Mouse (Mus musculus): Measurements from ENCODE around the gene Ifi27l2a. TPM values are rescaled to one million over a fixed set of nuclear protein-coding genes. Genes with fewer than 3 reads are reported as not detected.

Ifi27l2a gene
- polyA plus RNA-seq, 1 experiment from 2014 or later: 0.70 TPM

- ATAC-seq (replicated peaks; ENCODE audit: insufficient number of reproducible peaks, low FRiP score, low TSS enrichment, low read depth): no peak; the same call in 1 of the 2 replicates
- no peak for DNase-seq (ENCODE audit: low spot score)
- Histone ChIP-seq H3K36me3 (replicated peaks; ENCODE audit: control insufficient read depth, insufficient read depth, low read depth, low read length) (no peaks in the 10 kb centered on the region; the same call in 1 of the 2 replicates), H3K27me3 (ENCODE audit: control insufficient read depth, insufficient read depth, low read length) (no peaks in the 10 kb centered on the region), H3K4me2 (ENCODE audit: low read depth, low read length) (peak overlapping the region; percentile 67), H3K4me3 (ENCODE audit: low read depth, low read length) (peak overlapping the region; percentile 96), H3K4me1 (ENCODE audit: control insufficient read depth, insufficient read depth, low read length) (no peaks in the 10 kb centered on the region), H3K9me3 (replicated peaks; ENCODE audit: control insufficient read depth, low read length) (no peaks in the 10 kb centered on the region), H3K27ac (replicated peaks; ENCODE audit: low read depth, low read length) (no peak overlapping the region), H3K9ac (replicated peaks; ENCODE audit: low read length) (peak overlapping the region; percentile 86)
- WGBS: 10% methylated on average over 33 of the region's 33 CpGs
Observed at GRCm38 (mm10) chr12:103425016-103425728, 18.3 kb downstream of the Ifi27l2a start.

GRCm38 (mm10) chr12:103408144-103408543 lies 35.3 kb downstream of the Ifi27l2a start:
- DNase-seq (ENCODE audit: low spot score) (no peak), ATAC-seq (replicated peaks; ENCODE audit: insufficient number of reproducible peaks, low FRiP score, low TSS enrichment, low read depth) (no peak)
- H3K9ac ChIP-seq (replicated peaks; ENCODE audit: low read length): no peak overlapping the region
- no peak overlapping the region for H3K4me3 ChIP-seq (ENCODE audit: low read depth, low read length)
- no peak overlapping the region for H3K4me2 ChIP-seq (ENCODE audit: low read depth, low read length)
- H3K9me3 ChIP-seq (replicated peaks; ENCODE audit: control insufficient read depth, low read length): no peaks in the 10 kb centered on the region
- WGBS: 94% methylated on average over 10 of the region's 10 CpGs
- no peaks in the 10 kb centered on the region for H3K27me3 ChIP-seq (ENCODE audit: control insufficient read depth, insufficient read depth, low read length)
- H3K36me3 ChIP-seq (replicated peaks; ENCODE audit: control insufficient read depth, insufficient read depth, low read depth, low read length): peaks cover 3% of the 10 kb centered on the region
- no peaks in the 10 kb centered on the region for H3K4me1 ChIP-seq (ENCODE audit: control insufficient read depth, insufficient read depth, low read length)
- no peak overlapping the region for H3K27ac ChIP-seq (replicated peaks; ENCODE audit: low read depth, low read length)

GRCm38 (mm10) chr12:103407720-103408119 lies 35.8 kb downstream of the Ifi27l2a start, which contains the start of gene 9330161L09Rik:
Gene 9330161L09Rik (minus strand): TSS chr12:103407820.
- Histone ChIP-seq H3K27me3 (ENCODE audit: control insufficient read depth, insufficient read depth, low read length) (no peaks in the 10 kb centered on the region), H3K27ac (replicated peaks; ENCODE audit: low read depth, low read length) (no peak within 1 kb of the TSS), H3K9ac (replicated peaks; ENCODE audit: low read length) (no peak within 1 kb of the TSS), H3K4me3 (ENCODE audit: low read depth, low read length) (no peak within 1 kb of the TSS), H3K9me3 (replicated peaks; ENCODE audit: control insufficient read depth, low read length) (no peaks in the 10 kb centered on the region), H3K36me3 (replicated peaks; ENCODE audit: control insufficient read depth, insufficient read depth, low read depth, low read length) (peaks cover 3% of the 10 kb centered on the region), H3K4me1 (ENCODE audit: control insufficient read depth, insufficient read depth, low read length) (no peaks in the 10 kb centered on the region), H3K4me2 (ENCODE audit: low read depth, low read length) (no peak within 1 kb of the TSS)
- WGBS: 96% methylated on average over 4 of the region's 4 CpGs
- no peak for ATAC-seq (replicated peaks; ENCODE audit: insufficient number of reproducible peaks, low FRiP score, low TSS enrichment, low read depth)
- DNase-seq (ENCODE audit: low spot score): no peak

- H3K9ac ChIP-seq (replicated peaks; ENCODE audit: low read length): no peak overlapping the region
- no peaks in the 10 kb centered on the region for H3K4me1 ChIP-seq (ENCODE audit: control insufficient read depth, insufficient read depth, low read length)
- WGBS: 90% methylated on average over 18 of the region's 18 CpGs
- no peaks in the 10 kb centered on the region for H3K9me3 ChIP-seq (replicated peaks; ENCODE audit: control insufficient read depth, low read length)
- H3K36me3 ChIP-seq (replicated peaks; ENCODE audit: control insufficient read depth, insufficient read depth, low read depth, low read length): no peaks in the 10 kb centered on the region; the same call in 1 of the 2 replicates
- no peaks in the 10 kb centered on the region for H3K27me3 ChIP-seq (ENCODE audit: control insufficient read depth, insufficient read depth, low read length)
- DNase-seq (ENCODE audit: low spot score): no peak
- H3K4me2 ChIP-seq (ENCODE audit: low read depth, low read length): no peak overlapping the region
- no peak overlapping the region for H3K27ac ChIP-seq (replicated peaks; ENCODE audit: low read depth, low read length)
- ATAC-seq (replicated peaks; ENCODE audit: insufficient number of reproducible peaks, low FRiP score, low TSS enrichment, low read depth): no peak
- H3K4me3 ChIP-seq (ENCODE audit: low read depth, low read length): no peak overlapping the region
Observed at GRCm38 (mm10) chr12:103404131-103404530, 39.3 kb downstream of the Ifi27l2a start.

- Histone ChIP-seq H3K27ac (replicated peaks; ENCODE audit: low read depth, low read length) (no peak overlapping the region), H3K9me3 (replicated peaks; ENCODE audit: control insufficient read depth, low read length) (no peaks in the 10 kb centered on the region), H3K27me3 (ENCODE audit: control insufficient read depth, insufficient read depth, low read length) (no peaks in the 10 kb centered on the region), H3K4me2 (ENCODE audit: low read depth, low read length) (no peak overlapping the region), H3K4me1 (ENCODE audit: control insufficient read depth, insufficient read depth, low read length) (no peaks in the 10 kb centered on the region), H3K4me3 (ENCODE audit: low read depth, low read length) (no peak overlapping the region), H3K36me3 (replicated peaks; ENCODE audit: control insufficient read depth, insufficient read depth, low read depth, low read length) (no peaks in the 10 kb centered on the region), H3K9ac (replicated peaks; ENCODE audit: low read length) (no peak overlapping the region)
- 74% methylated on average over 7 of the region's 7 CpGs for WGBS
- DNase-seq (ENCODE audit: low spot score) (no peak), ATAC-seq (replicated peaks; ENCODE audit: insufficient number of reproducible peaks, low FRiP score, low TSS enrichment, low read depth) (no peak)
Observed at GRCm38 (mm10) chr12:103396751-103397150, 46.7 kb downstream of the Ifi27l2a start.

- WGBS: 81% methylated on average over 12 of the region's 12 CpGs
- Histone ChIP-seq H3K27ac (replicated peaks; ENCODE audit: low read depth, low read length) (no peak overlapping the region), H3K4me1 (ENCODE audit: control insufficient read depth, insufficient read depth, low read length) (no peaks in the 10 kb centered on the region), H3K4me3 (ENCODE audit: low read depth, low read length) (no peak overlapping the region), H3K27me3 (ENCODE audit: control insufficient read depth, insufficient read depth, low read length) (no peaks in the 10 kb centered on the region), H3K9me3 (replicated peaks; ENCODE audit: control insufficient read depth, low read length) (no peaks in the 10 kb centered on the region), H3K9ac (replicated peaks; ENCODE audit: low read length) (no peak overlapping the region), H3K4me2 (ENCODE audit: low read depth, low read length) (no peak overlapping the region), H3K36me3 (replicated peaks; ENCODE audit: control insufficient read depth, insufficient read depth, low read depth, low read length) (no peaks in the 10 kb centered on the region)
- ATAC-seq (replicated peaks; ENCODE audit: insufficient number of reproducible peaks, low FRiP score, low TSS enrichment, low read depth) (no peak), DNase-seq (ENCODE audit: low spot score) (no peak)
Observed at GRCm38 (mm10) chr12:103395486-103396275, 47.8 kb downstream of the Ifi27l2a start.

GRCm38 (mm10) chr12:103393528-103393927 lies 50.0 kb downstream of the Ifi27l2a start:
- Histone ChIP-seq H3K4me3 (ENCODE audit: low read depth, low read length) (no peak overlapping the region), H3K27ac (replicated peaks; ENCODE audit: low read depth, low read length) (no peak overlapping the region), H3K4me1 (ENCODE audit: control insufficient read depth, insufficient read depth, low read length) (no peaks in the 10 kb centered on the region), H3K36me3 (replicated peaks; ENCODE audit: control insufficient read depth, insufficient read depth, low read depth, low read length) (no peaks in the 10 kb centered on the region), H3K27me3 (ENCODE audit: control insufficient read depth, insufficient read depth, low read length) (no peaks in the 10 kb centered on the region), H3K9ac (replicated peaks; ENCODE audit: low read length) (no peak overlapping the region), H3K9me3 (replicated peaks; ENCODE audit: control insufficient read depth, low read length) (no peaks in the 10 kb centered on the region), H3K4me2 (ENCODE audit: low read depth, low read length) (no peak overlapping the region)
- 63% methylated on average over 6 of the region's 6 CpGs for WGBS
- no peak for DNase-seq (ENCODE audit: low spot score)
- ATAC-seq (replicated peaks; ENCODE audit: insufficient number of reproducible peaks, low FRiP score, low TSS enrichment, low read depth): no peak

Data from embryonic facial prominence, embryonic 11.5 days (tissue).